Mouse (Mus musculus) heart, embryonic 15.5 days (tissue): ENCODE data around the gene Kpna2. TPM values are rescaled to one million over a fixed set of nuclear protein-coding genes. Genes with fewer than 3 reads are reported as not detected.
A peak's percentile ranks its signal among the peaks of the same experiment; 100 is the strongest.

Experiments used
- ATAC-seq: fragments of 200-750 bp; cut with Nextera tagmentation; replicated peaks from 2 replicates; pipeline ENCODE4 v1.8.0; 2017; ENCODE audit warnings: low read depth, moderate TSS enrichment; ENCODE audit not compliant: insufficient number of reproducible peaks, insufficient read depth, low FRiP score
- H3K27ac ChIP-seq: fragments of 300-500 bp; sonication (generic); 2 replicates; pipeline ENCODE4 v1.5.1; 2015; ENCODE audit warnings: mild to moderate bottlenecking, inconsistent platforms
- H3K27me3 ChIP-seq: fragments of 300-500 bp; sonication (generic); 2 replicates; pipeline ENCODE4 v1.6.1; 2015; ENCODE audit warnings: inconsistent platforms
- H3K36me3 ChIP-seq: fragments of 300-500 bp; sonication (generic); 2 replicates; pipeline ENCODE4 v1.6.1; 2015; ENCODE audit warnings: mild to moderate bottlenecking, inconsistent platforms
- H3K4me1 ChIP-seq: fragments of 300-500 bp; sonication (generic); replicated peaks from 2 replicates; pipeline ENCODE4 v1.6.1; 2015; ENCODE audit warnings: inconsistent platforms
- H3K4me2 ChIP-seq: fragments of 300-500 bp; sonication (generic); 2 replicates; pipeline ENCODE4 v1.6.1; 2015; ENCODE audit warnings: inconsistent platforms, mild to moderate bottlenecking, moderate library complexity
- H3K4me3 ChIP-seq: fragments of 300-500 bp; sonication (generic); 2 replicates; pipeline ENCODE4 v1.5.1; 2015; ENCODE audit warnings: mild to moderate bottlenecking, inconsistent platforms
- H3K9ac ChIP-seq: fragments of 300-500 bp; sonication (generic); 2 replicates; pipeline ENCODE4 v1.6.1; 2015; ENCODE audit warnings: mild to moderate bottlenecking, inconsistent platforms
- H3K9me3 ChIP-seq: fragments of 300-500 bp; sonication (generic); replicated peaks from 2 replicates; pipeline ENCODE4 v1.6.1; 2016; ENCODE audit warnings: inconsistent platforms
- WGBS: fragments of 180-500 bp; shearing (Covaris S2); methylation state at CpG from one replicate; pipeline ENCODE4 v1.1.7; 2015; ENCODE audit warnings: mixed read lengths; 5-methylcytosine and 5-hydroxymethylcytosine counted together
- polyA plus RNA-seq: library from polyadenylated mRNA; unstranded; fragments of >200 nt; fragmentation: Nextera tagmentation; extraction: Ambion mirVana; gene quantifications from 2 replicates; pipeline ENCODE4 v1.2.1, GENCODE M21; 2015

Gene Kpna2
- polyA plus RNA-seq, 1 experiment from 2014 or later = 231 TPM

GRCm38 (mm10) chr11:106975419-106976177 is 23.7 kb downstream of the Kpna2 start:
- no peak overlapping the region for H3K4me2 ChIP-seq
- H3K4me3 ChIP-seq = no peak overlapping the region
- no peaks in the 10 kb centered on the region for H3K27me3 ChIP-seq
- 57% methylated on average over 8 of the region's 8 CpGs for WGBS
- H3K9me3 ChIP-seq = no peaks in the 10 kb centered on the region
- no peaks in the 10 kb centered on the region for H3K36me3 ChIP-seq
- no peak overlapping the region for H3K9ac ChIP-seq
- H3K27ac ChIP-seq = peak overlapping the region; percentile 64
- peaks cover 5% of the 10 kb centered on the region for H3K4me1 ChIP-seq
- ATAC-seq = no peak

GRCm38 (mm10) chr11:106974440-106974839 is 24.9 kb downstream of the Kpna2 start:
- Histone ChIP-seq H3K9me3 (no peaks in the 10 kb centered on the region), H3K4me1 (peaks cover 5% of the 10 kb centered on the region), H3K4me3 (no peak overlapping the region), H3K9ac (no peak overlapping the region), H3K27me3 (no peaks in the 10 kb centered on the region), H3K27ac (no peak overlapping the region), H3K36me3 (no peaks in the 10 kb centered on the region), H3K4me2 (no peak overlapping the region)
- no peak for ATAC-seq
- WGBS = 82% methylated on average over 2 of the region's 2 CpGs

- H3K9me3 ChIP-seq = no peaks in the 10 kb centered on the region
- H3K27ac ChIP-seq = no peak overlapping the region
- no peak overlapping the region for H3K9ac ChIP-seq
- H3K4me3 ChIP-seq = no peak overlapping the region
- ATAC-seq = no peak
- no peaks in the 10 kb centered on the region for H3K36me3 ChIP-seq
- 69% methylated on average over 5 of the region's 5 CpGs for WGBS
- H3K4me2 ChIP-seq = no peak overlapping the region
- H3K27me3 ChIP-seq = no peaks in the 10 kb centered on the region
- peaks cover 5% of the 10 kb centered on the region for H3K4me1 ChIP-seq
Observed at GRCm38 (mm10) chr11:106973016-106973415, 26.3 kb downstream of the Kpna2 start.

GRCm38 (mm10) chr11:106969798-106970197 is 29.5 kb downstream of the Kpna2 start:
- H3K9ac ChIP-seq = no peak overlapping the region
- whole genome bisulfite sequencing = 77% methylated on average over 8 of the region's 8 CpGs
- H3K4me2 ChIP-seq = no peak overlapping the region
- no peaks in the 10 kb centered on the region for H3K36me3 ChIP-seq
- no peak for ATAC-seq
- H3K4me1 ChIP-seq = no peaks in the 10 kb centered on the region
- H3K27ac ChIP-seq = no peak overlapping the region
- no peaks in the 10 kb centered on the region for H3K9me3 ChIP-seq
- no peak overlapping the region for H3K4me3 ChIP-seq
- H3K27me3 ChIP-seq = no peaks in the 10 kb centered on the region

GRCm38 (mm10) chr11:106967630-106968029 is 31.7 kb downstream of the Kpna2 start:
- 33% methylated on average over 10 of the region's 10 CpGs for WGBS
- Histone ChIP-seq H3K4me2 (no peak overlapping the region), H3K9me3 (no peaks in the 10 kb centered on the region), H3K4me3 (no peak overlapping the region), H3K36me3 (no peaks in the 10 kb centered on the region), H3K27ac (peak overlapping the region; percentile 64), H3K9ac (no peak overlapping the region), H3K4me1 (no peaks in the 10 kb centered on the region), H3K27me3 (no peaks in the 10 kb centered on the region)
- ATAC-seq = peak; percentile 79; the same call in 1 of the 2 replicates

GRCm38 (mm10) chr11:106965881-106966280 is 33.5 kb downstream of the Kpna2 start:
- no peak overlapping the region for H3K27ac ChIP-seq
- no peak overlapping the region for H3K4me3 ChIP-seq
- H3K4me1 ChIP-seq = peaks cover 10% of the 10 kb centered on the region; the same call in 1 of the 2 replicates
- no peak overlapping the region for H3K4me2 ChIP-seq
- H3K36me3 ChIP-seq = no peaks in the 10 kb centered on the region
- H3K9ac ChIP-seq = no peak overlapping the region
- no peaks in the 10 kb centered on the region for H3K27me3 ChIP-seq
- no peak for ATAC-seq
- whole genome bisulfite sequencing = 88% methylated on average over 4 of the region's 4 CpGs
- no peaks in the 10 kb centered on the region for H3K9me3 ChIP-seq

GRCm38 (mm10) chr11:106962310-106962709 is 37.0 kb downstream of the Kpna2 start:
- H3K4me3 ChIP-seq = no peak overlapping the region
- no peak for ATAC-seq

GRCm38 (mm10) chr11:106961471-106962081 is 37.8 kb downstream of the Kpna2 start:
- Histone ChIP-seq H3K9me3 (no peaks in the 10 kb centered on the region), H3K4me3 (no peak overlapping the region), H3K9ac (no peak overlapping the region), H3K4me1 (peaks cover 28% of the 10 kb centered on the region), H3K36me3 (no peaks in the 10 kb centered on the region), H3K27me3 (no peaks in the 10 kb centered on the region), H3K27ac (peak overlapping the region; percentile 72), H3K4me2 (no peak overlapping the region; the same call in 1 of the 2 replicates)
- no peak for ATAC-seq
- WGBS = 57% methylated on average over 13 of the region's 13 CpGs

More at GRCm38 (mm10) chr11:106962310-106962709, 37.0 kb downstream of the Kpna2 start:
- Histone ChIP-seq H3K27ac (peak overlapping the region; percentile 72; the same call in 1 of the 2 replicates), H3K4me1 (peaks cover 24% of the 10 kb centered on the region), H3K4me2 (peak overlapping the region; percentile 8; the same call in 1 of the 2 replicates), H3K9me3 (no peaks in the 10 kb centered on the region), H3K27me3 (no peaks in the 10 kb centered on the region), H3K36me3 (no peaks in the 10 kb centered on the region), H3K9ac (no peak overlapping the region)
- 82% methylated on average over 9 of the region's 9 CpGs for WGBS

GRCm38 (mm10) chr11:106959121-106959520 is 40.2 kb downstream of the Kpna2 start:
- no peaks in the 10 kb centered on the region for H3K9me3 ChIP-seq
- 86% methylated on average over 5 of the region's 5 CpGs for WGBS
- peak overlapping the region; percentile 76; the same call in 1 of the 2 replicates for H3K27ac ChIP-seq
- H3K4me2 ChIP-seq = no peak overlapping the region
- no peaks in the 10 kb centered on the region for H3K27me3 ChIP-seq
- ATAC-seq = no peak
- H3K36me3 ChIP-seq = no peaks in the 10 kb centered on the region
- no peak overlapping the region for H3K9ac ChIP-seq
- H3K4me1 ChIP-seq = peaks cover 32% of the 10 kb centered on the region
- no peak overlapping the region for H3K4me3 ChIP-seq

- H3K27me3 ChIP-seq = no peaks in the 10 kb centered on the region
- peaks cover 32% of the 10 kb centered on the region for H3K4me1 ChIP-seq
- no peaks in the 10 kb centered on the region for H3K36me3 ChIP-seq
- peak overlapping the region; percentile 76 for H3K27ac ChIP-seq
- H3K9ac ChIP-seq = no peak overlapping the region
- no peak overlapping the region for H3K4me2 ChIP-seq
- H3K9me3 ChIP-seq = no peaks in the 10 kb centered on the region
- 51% methylated on average over 6 of the region's 6 CpGs for WGBS
- no peak overlapping the region for H3K4me3 ChIP-seq
- ATAC-seq = no peak
Observed at GRCm38 (mm10) chr11:106958407-106959071, 40.8 kb downstream of the Kpna2 start.

GRCm38 (mm10) chr11:106957271-106957980 is 41.9 kb downstream of the Kpna2 start:
- Histone ChIP-seq H3K4me2 (0 out of 2 replicates have a peak overlapping the region, but pooled peaks have one; percentile 18), H3K9me3 (no peaks in the 10 kb centered on the region), H3K27ac (peak overlapping the region; percentile 76), H3K4me1 (peaks cover 32% of the 10 kb centered on the region), H3K9ac (no peak overlapping the region), H3K4me3 (no peak overlapping the region), H3K27me3 (no peaks in the 10 kb centered on the region), H3K36me3 (no peaks in the 10 kb centered on the region)
- WGBS = 44% methylated on average over 12 of the region's 12 CpGs
- peak; percentile 59; the same call in 1 of the 2 replicates for ATAC-seq
